Mouse (Mus musculus): ENCODE results near the gene Btbd9.

DNA sequence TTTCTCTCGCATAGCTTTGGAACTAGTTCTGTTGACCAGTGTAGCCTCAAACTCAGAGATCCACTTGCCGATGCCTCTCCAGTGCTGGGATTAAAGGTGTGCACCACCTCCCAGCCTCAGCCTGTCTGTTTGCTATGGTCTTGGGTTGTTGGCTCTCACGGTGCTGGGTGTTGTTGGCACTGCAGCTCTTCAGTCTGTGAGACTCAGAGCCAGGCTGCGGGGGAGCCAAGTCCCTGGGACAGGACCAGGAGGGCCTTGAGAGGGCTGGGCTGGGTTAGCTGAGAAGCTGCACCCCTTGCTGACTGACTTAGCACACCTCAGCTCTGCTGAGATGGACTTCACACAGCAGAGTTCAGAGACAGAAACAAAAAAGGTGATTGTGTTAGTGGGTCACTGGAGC, 376.0 kb downstream of the Btbd9 start:
- TF ChIP-seq CTCF (IDR thresholded peaks at IDR 0.05; ENCODE audit: low read depth, low read length) (no peak), POLR2A (IDR thresholded peaks at IDR 0.05; ENCODE audit: insufficient read depth, low read length) (no peak), EP300 (IDR thresholded peaks at IDR 0.05; ENCODE audit: insufficient read depth, low read depth, low read length) (no peak)
